Mouse (Mus musculus) heart, postnatal 25 days (tissue): ENCODE results near the gene Natd1. TPM values are rescaled to one million over a fixed set of nuclear protein-coding genes. Genes with fewer than 3 reads are reported as not detected.

Source experiments
- DNase-seq: peaks from one replicate; pipeline ENCODE4 v3.0.0; 2022; ENCODE audit warnings: low spot score
- intact Hi-C: fragments of 180-260 bp; cut with DNase I; formaldehyde crosslinking; loops from one replicate; pipeline ENCODE4 v1.15.1; 2025
- total RNA-seq, 2 experiments: library from RNA; stranded (reverse); gene quantifications; 2 replicates each; pipeline ENCODE4 v1.2.3; 2021

The Natd1 gene
- total RNA-seq, 2 experiments from 2014 or later: 14.6 to 14.9 TPM

DNA sequence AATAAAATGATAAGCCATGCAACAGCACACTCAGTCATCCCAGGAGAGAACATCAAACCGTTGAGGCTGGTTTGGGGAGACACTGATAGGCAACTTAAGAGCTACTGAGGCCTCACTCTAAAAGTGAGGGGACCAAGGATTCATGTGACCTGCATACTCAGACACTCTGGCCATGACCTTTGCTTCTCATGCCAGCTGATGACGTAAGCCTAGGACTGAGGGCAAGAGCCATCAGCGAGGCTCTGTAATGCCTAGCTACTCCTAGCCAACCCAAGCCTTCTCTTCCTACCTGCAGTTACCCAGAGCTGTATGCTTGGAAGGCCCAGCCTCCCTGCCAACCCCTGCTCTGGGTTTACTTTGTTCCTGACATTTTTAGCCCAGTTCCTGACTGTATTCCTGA lies 52.6 kb downstream of the Natd1 start:
- DNase-seq: no peak
- intact Hi-C loops: no loop called here

DNA sequence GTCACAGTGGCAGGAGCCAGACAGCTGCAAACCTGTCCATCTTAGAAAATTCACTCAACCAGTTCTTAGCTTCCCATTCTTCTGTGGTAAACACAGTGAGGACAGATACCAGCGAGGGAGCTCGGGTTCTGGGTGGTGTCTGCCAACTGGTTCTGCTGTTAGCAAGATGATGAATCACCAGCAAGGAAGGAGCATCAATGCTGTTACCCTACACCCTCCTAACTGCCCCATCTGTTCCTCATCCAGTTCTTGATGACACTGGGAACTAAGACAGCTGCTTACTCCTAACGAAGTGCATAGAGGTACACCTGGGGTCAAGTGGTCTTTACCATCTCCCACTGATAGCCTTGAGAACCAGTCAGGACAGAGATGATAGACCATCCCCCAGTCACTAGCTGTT lies 58.0 kb downstream of the Natd1 start:
- intact Hi-C loops: no loop called here
- DNase-seq: no peak

Other genes starting within 250 kb of the Natd1 start
- gene Llgl1, start 215.0 kb downstream of the Natd1 start, total RNA-seq: 10 to 100 TPM; 11.4 to 12.3 TPM
- gene Flii, start 187.5 kb downstream of the Natd1 start, total RNA-seq: 100 to 1,000 TPM; 112 to 120 TPM
- 10 to 100 TPM; 31.6 to 32.9 TPM for gene Mief2, start 186.4 kb downstream of the Natd1 start, total RNA-seq
- gene Top3a, start 137.4 kb downstream of the Natd1 start, total RNA-seq: 1 to 10 TPM; 4.1 to 4.2 TPM
- gene Smcr8, start 137.2 kb downstream of the Natd1 start, total RNA-seq: 10 to 100 TPM; 13.4 to 16.3 TPM
- 10 to 100 TPM in 1 of 2 experiments, 1 to 10 TPM in 1; 5.1 to 12.6 TPM for gene Shmt1, start 103.0 kb downstream of the Natd1 start, total RNA-seq
- gene Dhrs7b, start 84.1 kb downstream of the Natd1 start, total RNA-seq: 10 to 100 TPM; 20.1 to 20.8 TPM
- gene Tmem11, start 35.5 kb downstream of the Natd1 start, total RNA-seq: 10 to 100 TPM; 27.6 to 28.0 TPM
- gene Map2k3, start 17.3 kb upstream of the Natd1 start, total RNA-seq: 10 to 100 TPM; 73.6 to 81.8 TPM
- gene Kcnj12, start 107.8 kb upstream of the Natd1 start, total RNA-seq: 10 to 100 TPM; 25.2 to 28.6 TPM
- 1 to 10 TPM in 1 of 2 experiments, under 1 TPM in 1; 0.44 to 1.0 TPM for gene Tnfrsf13b, start 212.0 kb upstream of the Natd1 start, total RNA-seq